Mouse (Mus musculus): ENCODE results near the gene Crb1. TPM values are rescaled to one million over a fixed set of nuclear protein-coding genes. Genes with fewer than 3 reads are reported as not detected.

Crb1 gene
- polyA plus RNA-seq, 1 experiment from 2014 or later = 0.39 TPM

- peaks cover 36% of the 10 kb centered on the region; the same call in 1 of the 2 replicates for H3K4me1 ChIP-seq (replicated peaks)
- H3K9me3 ChIP-seq = no peaks in the 10 kb centered on the region
- H3K9ac ChIP-seq (replicated peaks) = no peak overlapping the region
- no peaks in the 10 kb centered on the region for H3K36me3 ChIP-seq
- WGBS = 58% methylated on average over 4 of the region's 4 CpGs
- H3K4me2 ChIP-seq = no peak overlapping the region
- H3K4me3 ChIP-seq (replicated peaks) = no peak overlapping the region
- ATAC-seq (ENCODE audit: insufficient number of reproducible peaks, insufficient read depth, low FRiP score, low TSS enrichment, low read depth) = no peak
- H3K27me3 ChIP-seq = no peaks in the 10 kb centered on the region
- H3K27ac ChIP-seq = no peak overlapping the region
Measured at GRCm38 (mm10) chr1:139210505-139210904, 166.4 kb downstream of the Crb1 start.

- no peak for ATAC-seq (ENCODE audit: insufficient number of reproducible peaks, insufficient read depth, low FRiP score, low TSS enrichment, low read depth)
- Histone ChIP-seq H3K4me2 (no peak overlapping the region), H3K4me1 (replicated peaks) (peaks cover 31% of the 10 kb centered on the region; the same call in 1 of the 2 replicates), H3K9ac (replicated peaks) (no peak overlapping the region), H3K9me3 (no peaks in the 10 kb centered on the region), H3K36me3 (no peaks in the 10 kb centered on the region), H3K27me3 (0 out of 2 replicates have a peak, but pooled peaks cover 2% of the 10 kb centered on the region), H3K4me3 (replicated peaks) (no peak overlapping the region), H3K27ac (no peak overlapping the region)
- 29% methylated on average over 7 of the region's 7 CpGs for WGBS
Measured at GRCm38 (mm10) chr1:139209796-139210195, 167.1 kb downstream of the Crb1 start.

DNA sequence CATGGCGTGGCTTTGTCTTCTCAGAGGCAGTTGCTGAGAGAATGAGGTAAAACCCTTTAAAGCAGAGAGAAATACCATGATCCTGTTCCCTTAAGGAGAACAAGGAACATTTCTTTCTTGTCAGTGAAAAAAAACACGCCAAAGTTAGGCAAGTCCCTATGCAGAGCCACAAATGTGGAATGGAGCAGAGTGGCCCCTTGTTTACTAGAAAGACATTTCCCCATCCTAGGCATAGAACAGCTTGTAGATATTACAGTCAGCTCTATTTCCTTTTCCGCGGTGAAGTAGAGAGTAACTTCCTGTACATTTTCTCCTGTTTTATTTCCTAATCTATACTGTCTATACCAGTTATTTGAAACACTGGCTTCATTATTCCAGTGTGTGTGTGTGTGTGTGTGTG lies 170.6 kb downstream of the Crb1 start:
- WGBS = 62% methylated on average over 4 of the region's 4 CpGs
- H3K9ac ChIP-seq (replicated peaks) = no peak overlapping the region
- no peaks in the 10 kb centered on the region for H3K36me3 ChIP-seq
- H3K4me3 ChIP-seq (replicated peaks) = no peak overlapping the region
- peaks cover 31% of the 10 kb centered on the region; the same call in 1 of the 2 replicates for H3K4me1 ChIP-seq (replicated peaks)
- peaks cover 2% of the 10 kb centered on the region; the same call in 1 of the 2 replicates for H3K27me3 ChIP-seq
- no peak overlapping the region for H3K27ac ChIP-seq
- H3K9me3 ChIP-seq = no peaks in the 10 kb centered on the region
- no peak for ATAC-seq (ENCODE audit: insufficient number of reproducible peaks, insufficient read depth, low FRiP score, low TSS enrichment, low read depth)
- no peak overlapping the region for H3K4me2 ChIP-seq

DNA sequence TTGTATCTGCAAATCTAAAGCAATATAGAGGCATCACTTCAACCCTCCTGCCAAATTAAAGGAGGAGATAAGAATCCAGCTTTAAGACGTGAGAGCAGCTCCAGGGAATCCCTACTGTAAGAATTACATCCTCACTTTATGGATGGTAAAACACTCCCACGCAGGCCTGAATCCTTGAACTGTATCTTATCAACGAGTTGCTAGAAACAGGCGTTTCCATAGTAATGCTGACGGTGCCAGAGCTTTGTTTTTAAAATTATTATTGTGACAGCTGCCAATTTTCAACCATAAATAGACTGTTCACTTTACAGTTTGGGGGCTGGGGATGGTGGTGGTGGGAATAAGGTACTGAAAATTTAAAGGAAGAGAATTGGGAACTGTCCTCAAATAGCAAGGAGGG lies 173.9 kb downstream of the Crb1 start:
- H3K27ac ChIP-seq = no peak overlapping the region
- no peak overlapping the region for H3K4me3 ChIP-seq (replicated peaks)
- no peaks in the 10 kb centered on the region for H3K36me3 ChIP-seq
- H3K9me3 ChIP-seq = no peaks in the 10 kb centered on the region
- no peak for ATAC-seq (ENCODE audit: insufficient number of reproducible peaks, insufficient read depth, low FRiP score, low TSS enrichment, low read depth)
- H3K4me1 ChIP-seq (replicated peaks) = peaks cover 16% of the 10 kb centered on the region; the same call in 1 of the 2 replicates
- H3K27me3 ChIP-seq = peaks cover 2% of the 10 kb centered on the region; the same call in 1 of the 2 replicates
- WGBS = 78% methylated on average over 5 of the region's 5 CpGs
- H3K9ac ChIP-seq (replicated peaks) = no peak overlapping the region
- no peak overlapping the region for H3K4me2 ChIP-seq

- 0 out of 2 replicates have a peak, but pooled peaks have one; percentile 35 for ATAC-seq (ENCODE audit: insufficient number of reproducible peaks, insufficient read depth, low FRiP score, low TSS enrichment, low read depth)
- H3K4me2 ChIP-seq = peak overlapping the region; percentile 32
Measured at GRCm38 (mm10) chr1:139194428-139195028, 182.4 kb downstream of the Crb1 start.

GRCm38 (mm10) chr1:139194011-139194410 lies 182.9 kb downstream of the Crb1 start:
- H3K4me1 ChIP-seq (replicated peaks) = peaks cover 22% of the 10 kb centered on the region
- no peaks in the 10 kb centered on the region for H3K9me3 ChIP-seq
- H3K36me3 ChIP-seq = no peaks in the 10 kb centered on the region
- 10% methylated on average over 2 of the region's 2 CpGs for WGBS
- H3K4me2 ChIP-seq = peak overlapping the region; percentile 32
- 0 out of 2 replicates have a peak, but pooled peaks have one; percentile 46 for ATAC-seq (ENCODE audit: insufficient number of reproducible peaks, insufficient read depth, low FRiP score, low TSS enrichment, low read depth)
- H3K27ac ChIP-seq = no peak overlapping the region
- no peak overlapping the region for H3K9ac ChIP-seq (replicated peaks)
- H3K27me3 ChIP-seq = no peaks in the 10 kb centered on the region
- no peak overlapping the region for H3K4me3 ChIP-seq (replicated peaks)

More at GRCm38 (mm10) chr1:139194428-139195028, 182.4 kb downstream of the Crb1 start:
- no peak overlapping the region for H3K4me3 ChIP-seq (replicated peaks)
- H3K9me3 ChIP-seq = no peaks in the 10 kb centered on the region
- peaks cover 22% of the 10 kb centered on the region for H3K4me1 ChIP-seq (replicated peaks)
- H3K27me3 ChIP-seq = no peaks in the 10 kb centered on the region
- no peak overlapping the region for H3K9ac ChIP-seq (replicated peaks)
- 7% methylated on average over 5 of the region's 5 CpGs for WGBS
- H3K36me3 ChIP-seq = no peaks in the 10 kb centered on the region
- H3K27ac ChIP-seq = no peak overlapping the region

- no peak overlapping the region for H3K4me3 ChIP-seq (replicated peaks)
- WGBS = 27% methylated on average over 3 of the region's 3 CpGs
- no peak for ATAC-seq (ENCODE audit: insufficient number of reproducible peaks, insufficient read depth, low FRiP score, low TSS enrichment, low read depth)
- no peaks in the 10 kb centered on the region for H3K27me3 ChIP-seq
- no peaks in the 10 kb centered on the region for H3K36me3 ChIP-seq
- H3K4me2 ChIP-seq = no peak overlapping the region
- H3K9ac ChIP-seq (replicated peaks) = no peak overlapping the region
- no peaks in the 10 kb centered on the region for H3K9me3 ChIP-seq
- H3K4me1 ChIP-seq (replicated peaks) = peaks cover 22% of the 10 kb centered on the region
- H3K27ac ChIP-seq = no peak overlapping the region
Measured at GRCm38 (mm10) chr1:139192635-139193034, 184.3 kb downstream of the Crb1 start.

GRCm38 (mm10) chr1:139180481-139181149 lies 196.3 kb downstream of the Crb1 start:
- no peaks in the 10 kb centered on the region for H3K27me3 ChIP-seq
- H3K4me1 ChIP-seq (replicated peaks) = no peaks in the 10 kb centered on the region
- H3K4me3 ChIP-seq (replicated peaks) = no peak overlapping the region
- ATAC-seq (ENCODE audit: insufficient number of reproducible peaks, insufficient read depth, low FRiP score, low TSS enrichment, low read depth) = no peak
- no peaks in the 10 kb centered on the region for H3K9me3 ChIP-seq
- H3K27ac ChIP-seq = no peak overlapping the region
- no peak overlapping the region for H3K4me2 ChIP-seq
- H3K36me3 ChIP-seq = no peaks in the 10 kb centered on the region
- H3K9ac ChIP-seq (replicated peaks) = no peak overlapping the region
- WGBS = 89% methylated on average over 6 of the region's 6 CpGs

GRCm38 (mm10) chr1:139179707-139180106 lies 197.2 kb downstream of the Crb1 start:
- Histone ChIP-seq H3K9ac (replicated peaks) (no peak overlapping the region), H3K4me2 (no peak overlapping the region), H3K27ac (no peak overlapping the region), H3K4me3 (replicated peaks) (no peak overlapping the region), H3K36me3 (no peaks in the 10 kb centered on the region), H3K27me3 (no peaks in the 10 kb centered on the region), H3K9me3 (no peaks in the 10 kb centered on the region), H3K4me1 (replicated peaks) (no peaks in the 10 kb centered on the region)
- WGBS = 88% methylated on average over 1 of the region's 1 CpGs
- no peak for ATAC-seq (ENCODE audit: insufficient number of reproducible peaks, insufficient read depth, low FRiP score, low TSS enrichment, low read depth)

DNA sequence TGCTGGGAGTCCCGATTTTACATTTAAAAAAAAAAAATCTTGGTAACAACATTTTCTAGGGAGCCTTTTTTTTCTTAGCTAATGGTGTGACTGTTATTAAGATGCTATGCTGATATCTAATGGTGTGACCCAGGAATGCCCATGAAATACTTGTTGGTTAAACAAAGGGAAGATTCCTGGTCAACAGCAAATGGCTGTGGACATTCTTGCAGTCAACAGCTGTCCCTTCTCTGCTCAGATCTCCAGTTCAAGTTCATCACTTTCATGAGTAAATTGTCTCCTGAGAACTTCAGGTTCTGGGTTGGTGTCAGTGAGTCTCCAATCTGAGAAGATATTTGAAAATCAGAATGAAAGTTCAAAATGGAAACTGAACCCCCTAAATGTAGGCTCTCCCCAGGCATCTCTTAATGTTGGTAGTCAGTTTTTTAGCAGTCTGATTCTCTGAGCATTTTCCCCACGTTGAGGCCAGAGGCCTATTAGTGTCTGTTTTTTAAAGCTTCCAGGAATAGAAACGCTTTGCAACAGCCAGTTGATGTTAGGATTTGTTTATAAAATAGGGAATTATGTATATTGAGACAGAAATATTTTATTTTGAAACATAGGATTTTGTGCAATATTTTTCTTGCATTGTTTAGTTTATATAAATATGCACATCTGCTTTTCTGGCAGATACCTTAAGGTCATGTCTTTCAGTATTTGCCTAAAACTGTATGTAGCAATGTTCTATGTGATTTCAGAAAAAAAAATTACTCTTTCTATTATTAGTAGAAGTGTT lies 202.7 kb downstream of the Crb1 start:
- no peak for ATAC-seq (ENCODE audit: insufficient number of reproducible peaks, insufficient read depth, low FRiP score, low TSS enrichment, low read depth)
- Histone ChIP-seq H3K9me3 (no peaks in the 10 kb centered on the region), H3K4me3 (replicated peaks) (no peak overlapping the region), H3K9ac (replicated peaks) (no peak overlapping the region), H3K27ac (no peak overlapping the region), H3K4me1 (replicated peaks) (no peaks in the 10 kb centered on the region), H3K36me3 (peaks cover 10% of the 10 kb centered on the region), H3K4me2 (no peak overlapping the region), H3K27me3 (no peaks in the 10 kb centered on the region)
- WGBS = 81% methylated on average over 3 of the region's 3 CpGs

- ATAC-seq (ENCODE audit: insufficient number of reproducible peaks, insufficient read depth, low FRiP score, low TSS enrichment, low read depth) = peak; percentile 63; the same call in 1 of the 2 replicates
- Histone ChIP-seq H3K27me3 (no peaks in the 10 kb centered on the region), H3K4me1 (replicated peaks) (no peaks in the 10 kb centered on the region), H3K36me3 (no peaks in the 10 kb centered on the region; the same call in 1 of the 2 replicates), H3K9ac (replicated peaks) (no peak overlapping the region), H3K4me2 (no peak overlapping the region), H3K9me3 (no peaks in the 10 kb centered on the region), H3K4me3 (replicated peaks) (no peak overlapping the region), H3K27ac (no peak overlapping the region)
- WGBS = 28% methylated on average over 5 of the region's 5 CpGs
Measured at GRCm38 (mm10) chr1:139162814-139163213, 214.1 kb downstream of the Crb1 start.
